Mouse (Mus musculus) adrenal gland, adult 18-20 months (tissue): ENCODE results near the gene Yipf3. TPM values are rescaled to one million over a fixed set of nuclear protein-coding genes. Genes with fewer than 3 reads are reported as not detected.

ENCODE experiments used
- DNase-seq, 2 experiments: peaks; one replicate each; pipeline ENCODE4 v3.0.0; 2021 to 2022; ENCODE audit warnings: low spot score in 2 of 2
- total RNA-seq, 2 experiments: library from RNA; stranded (reverse); gene quantifications; 1 replicate in 1 of 2; 2 replicates in 1 of 2; pipeline ENCODE4 v1.2.3; 2021

The Yipf3 gene
- total RNA-seq, 2 experiments from 2014 or later = 121 to 185 TPM

- DNase-seq = peak; percentile 91 to 93
Observed at GRCm38 (mm10) chr17:46253452-46254084, 5.7 kb downstream of the Yipf3 start, which contains the start of gene Lrrc73. Lrrc73 (plus strand) TSS chr17:46253531.

- DNase-seq = peak; percentile 47 to 58
Observed at GRCm38 (mm10) chr17:46254106-46254505, 6.2 kb downstream of the Yipf3 start.

GRCm38 (mm10) chr17:46255147-46255546 lies 7.3 kb downstream of the Yipf3 start:
- no peak for DNase-seq

- no peak for DNase-seq
Observed at GRCm38 (mm10) chr17:46258279-46259053, 10.6 kb downstream of the Yipf3 start.

- no peak for DNase-seq
Observed at GRCm38 (mm10) chr17:46259675-46260074, 11.8 kb downstream of the Yipf3 start.

GRCm38 (mm10) chr17:46262201-46262694 lies 14.4 kb downstream of the Yipf3 start:
- no peak for DNase-seq

- no peak for DNase-seq
Observed at GRCm38 (mm10) chr17:46265502-46265901, 17.6 kb downstream of the Yipf3 start.

GRCm38 (mm10) chr17:46265918-46266618 lies 18.2 kb downstream of the Yipf3 start:
- DNase-seq = peak; percentile 80

- DNase-seq = no peak
Observed at GRCm38 (mm10) chr17:46266986-46267385, 19.1 kb downstream of the Yipf3 start.

GRCm38 (mm10) chr17:46267511-46267910 lies 19.6 kb downstream of the Yipf3 start:
- no peak for DNase-seq

GRCm38 (mm10) chr17:46268026-46268720 lies 20.3 kb downstream of the Yipf3 start:
- DNase-seq = no peak

GRCm38 (mm10) chr17:46269771-46270534 lies 22.1 kb downstream of the Yipf3 start:
- no peak for DNase-seq

- peak in 1 of 2 experiments; percentile 17 for DNase-seq
Observed at GRCm38 (mm10) chr17:46272058-46272457, 24.2 kb downstream of the Yipf3 start.

- peak in 1 of 2 experiments; percentile 41 for DNase-seq
Observed at GRCm38 (mm10) chr17:46272675-46273074, 24.8 kb downstream of the Yipf3 start.

GRCm38 (mm10) chr17:46273803-46274236 lies 25.9 kb downstream of the Yipf3 start:
- DNase-seq = no peak

GRCm38 (mm10) chr17:46274465-46274864 lies 26.6 kb downstream of the Yipf3 start:
- no peak for DNase-seq

GRCm38 (mm10) chr17:46275034-46275433 lies 27.2 kb downstream of the Yipf3 start:
- DNase-seq = no peak

- DNase-seq = no peak
Observed at GRCm38 (mm10) chr17:46275506-46275905, 27.6 kb downstream of the Yipf3 start.

- peak in 1 of 2 experiments; percentile 21 for DNase-seq
Observed at GRCm38 (mm10) chr17:46277586-46277985, 29.7 kb downstream of the Yipf3 start.
